Mouse (Mus musculus): ENCODE measurements at regions not wholly inside any gene's neighbourhood (a gene's known extent, or its start where the extent isn't known, plus 50 kb on each side); places are given as distances from the start of the nearest gene placed in this dataset.
A peak's percentile ranks its signal among the peaks of the same experiment; 100 is the strongest.

- Histone ChIP-seq H3K27me3 (ENCODE audit: insufficient read depth, low read length) (no peaks in the 10 kb centered on the region), H3K9me3 (ENCODE audit: low read depth, low read length) (no peaks in the 10 kb centered on the region), H3K9ac (no peak overlapping the region), H3K36me3 (ENCODE audit: insufficient read depth) (no peaks in the 10 kb centered on the region), H3K4me2 (no peak overlapping the region), H3K4me1 (ENCODE audit: insufficient read depth) (no peaks in the 10 kb centered on the region), H3K27ac (ENCODE audit: low read depth) (no peak overlapping the region), H3K4me3 (ENCODE audit: low read depth, low read length) (no peak overlapping the region)
- no peak for TF ChIP-seq CTCF (IDR thresholded peaks at IDR 0.05; ENCODE audit: low read depth)
- WGBS: 90% methylated on average over 4 of the region's 4 CpGs
- no peak for ATAC-seq (ENCODE audit: insufficient read depth)
- DNase-seq: no peak
These were observed 88.3 kb upstream of the Pabpc6 start for GRCm38 (mm10) chr17:9757725-9758251.

GRCm38 (mm10) chr17:9756675-9757074 is 87.2 kb upstream of the Pabpc6 start:
- no peaks in the 10 kb centered on the region for H3K4me1 ChIP-seq (ENCODE audit: insufficient read depth)
- H3K27ac ChIP-seq (ENCODE audit: low read depth): no peak overlapping the region
- no peak overlapping the region for H3K9ac ChIP-seq
- no peaks in the 10 kb centered on the region for H3K27me3 ChIP-seq (ENCODE audit: insufficient read depth, low read length)
- no peak overlapping the region for H3K4me2 ChIP-seq
- H3K4me3 ChIP-seq (ENCODE audit: low read depth, low read length): no peak overlapping the region
- ATAC-seq (ENCODE audit: insufficient read depth) (no peak; the same call in 1 of the 2 replicates), DNase-seq (no peak)
- no peak for TF ChIP-seq CTCF (IDR thresholded peaks at IDR 0.05; ENCODE audit: low read depth)
- H3K36me3 ChIP-seq (ENCODE audit: insufficient read depth): no peaks in the 10 kb centered on the region
- WGBS: 69% methylated on average over 12 of the region's 12 CpGs
- no peaks in the 10 kb centered on the region for H3K9me3 ChIP-seq (ENCODE audit: low read depth, low read length)

- ATAC-seq (ENCODE audit: insufficient read depth) (no peak; the same call in 1 of the 2 replicates), DNase-seq (peak; percentile 88)
- H3K36me3 ChIP-seq (ENCODE audit: insufficient read depth): no peaks in the 10 kb centered on the region
- H3K27me3 ChIP-seq (ENCODE audit: insufficient read depth, low read length): no peaks in the 10 kb centered on the region
- WGBS: 49% methylated on average over 3 of the region's 3 CpGs
- no peaks in the 10 kb centered on the region for H3K9me3 ChIP-seq (ENCODE audit: low read depth, low read length)
- no peak overlapping the region for H3K4me2 ChIP-seq
- no peak overlapping the region for H3K27ac ChIP-seq (ENCODE audit: low read depth)
- no peak overlapping the region for H3K4me3 ChIP-seq (ENCODE audit: low read depth, low read length)
- no peaks in the 10 kb centered on the region for H3K4me1 ChIP-seq (ENCODE audit: insufficient read depth)
- no peak overlapping the region for H3K9ac ChIP-seq
- TF ChIP-seq CTCF (IDR thresholded peaks at IDR 0.05; ENCODE audit: low read depth): peak; percentile 73
These were observed 86.7 kb upstream of the Pabpc6 start for GRCm38 (mm10) chr17:9756196-9756595.

GRCm38 (mm10) chr17:9755576-9755975 is 86.1 kb upstream of the Pabpc6 start:
- TF ChIP-seq CTCF (IDR thresholded peaks at IDR 0.05; ENCODE audit: low read depth): no peak
- WGBS: 76% methylated on average over 4 of the region's 4 CpGs
- 0 out of 2 replicates have a peak, but pooled peaks have one; percentile 26 for ATAC-seq (ENCODE audit: insufficient read depth)

GRCm38 (mm10) chr17:9754884-9755405 is 85.4 kb upstream of the Pabpc6 start:
- H3K4me3 ChIP-seq (ENCODE audit: low read depth, low read length): no peak overlapping the region
- H3K36me3 ChIP-seq (ENCODE audit: insufficient read depth): no peaks in the 10 kb centered on the region
- H3K27me3 ChIP-seq (ENCODE audit: insufficient read depth, low read length): no peaks in the 10 kb centered on the region
- H3K9me3 ChIP-seq (ENCODE audit: low read depth, low read length): no peaks in the 10 kb centered on the region
- H3K27ac ChIP-seq (ENCODE audit: low read depth): no peak overlapping the region
- TF ChIP-seq CTCF (IDR thresholded peaks at IDR 0.05; ENCODE audit: low read depth): peak; percentile 14; the same call in 1 of the 2 replicates
- 75% methylated on average over 2 of the region's 2 CpGs for WGBS
- DNase-seq (no peak), ATAC-seq (ENCODE audit: insufficient read depth) (no peak)
- H3K9ac ChIP-seq: no peak overlapping the region
- no peaks in the 10 kb centered on the region for H3K4me1 ChIP-seq (ENCODE audit: insufficient read depth)
- no peak overlapping the region for H3K4me2 ChIP-seq

More at GRCm38 (mm10) chr17:9755576-9755975, 86.1 kb upstream of the Pabpc6 start:
- Histone ChIP-seq H3K4me1 (ENCODE audit: insufficient read depth) (no peaks in the 10 kb centered on the region), H3K9ac (no peak overlapping the region), H3K36me3 (ENCODE audit: insufficient read depth) (no peaks in the 10 kb centered on the region), H3K9me3 (ENCODE audit: low read depth, low read length) (no peaks in the 10 kb centered on the region), H3K4me2 (no peak overlapping the region), H3K4me3 (ENCODE audit: low read depth, low read length) (no peak overlapping the region), H3K27me3 (ENCODE audit: insufficient read depth, low read length) (no peaks in the 10 kb centered on the region), H3K27ac (ENCODE audit: low read depth) (no peak overlapping the region)
- no peak for DNase-seq

GRCm38 (mm10) chr17:9752848-9753247 is 83.3 kb upstream of the Pabpc6 start:
- no peak overlapping the region for H3K4me3 ChIP-seq (ENCODE audit: low read depth, low read length)
- H3K9ac ChIP-seq: no peak overlapping the region
- H3K27me3 ChIP-seq (ENCODE audit: insufficient read depth, low read length): no peaks in the 10 kb centered on the region
- H3K9me3 ChIP-seq (ENCODE audit: low read depth, low read length): no peaks in the 10 kb centered on the region
- WGBS: 77% methylated on average over 4 of the region's 4 CpGs
- no peaks in the 10 kb centered on the region for H3K36me3 ChIP-seq (ENCODE audit: insufficient read depth)
- no peak overlapping the region for H3K27ac ChIP-seq (ENCODE audit: low read depth)
- no peak for TF ChIP-seq CTCF (IDR thresholded peaks at IDR 0.05; ENCODE audit: low read depth)
- ATAC-seq (ENCODE audit: insufficient read depth) (no peak), DNase-seq (no peak)
- H3K4me1 ChIP-seq (ENCODE audit: insufficient read depth): no peaks in the 10 kb centered on the region
- H3K4me2 ChIP-seq: no peak overlapping the region

- no peaks in the 10 kb centered on the region for H3K9me3 ChIP-seq (ENCODE audit: low read depth, low read length)
- DNase-seq: no peak
- no peak overlapping the region for H3K27ac ChIP-seq (ENCODE audit: low read depth)
- WGBS: 33% methylated on average over 13 of the region's 13 CpGs
- H3K4me1 ChIP-seq (ENCODE audit: insufficient read depth): no peaks in the 10 kb centered on the region
- H3K36me3 ChIP-seq (ENCODE audit: insufficient read depth): no peaks in the 10 kb centered on the region
- no peak overlapping the region for H3K4me2 ChIP-seq
- H3K4me3 ChIP-seq (ENCODE audit: low read depth, low read length): no peak overlapping the region
- no peaks in the 10 kb centered on the region for H3K27me3 ChIP-seq (ENCODE audit: insufficient read depth, low read length)
- TF ChIP-seq CTCF (IDR thresholded peaks at IDR 0.05; ENCODE audit: low read depth): no peak
- ATAC-seq (ENCODE audit: insufficient read depth): no peak
- H3K9ac ChIP-seq: no peak overlapping the region
These were observed 82.0 kb upstream of the Pabpc6 start for GRCm38 (mm10) chr17:9751348-9752170.
